Mouse (Mus musculus) midbrain, embryonic 16.5 days (tissue): Measurements from ENCODE around the gene Erbin. TPM values are rescaled to one million over a fixed set of nuclear protein-coding genes. Genes with fewer than 3 reads are reported as not detected.

Source experiments
- ATAC-seq: fragments of 200-750 bp; cut with Nextera tagmentation; 2 replicates; pipeline ENCODE4 v1.8.0; 2017; ENCODE audit warnings: moderate TSS enrichment
- H3K27ac ChIP-seq: fragments of 300-500 bp; sonication (generic); 2 replicates; pipeline ENCODE4 v1.5.1; 2014; ENCODE audit warnings: mild to moderate bottlenecking, low read length, mixed read lengths
- H3K27me3 ChIP-seq: fragments of 300-500 bp; sonication (generic); 2 replicates; pipeline ENCODE4 v1.6.1; 2014; ENCODE audit warnings: low read depth, low read length, mixed read lengths; ENCODE audit not compliant: control insufficient read depth, insufficient read depth
- H3K36me3 ChIP-seq: fragments of 300-500 bp; sonication (generic); 2 replicates; pipeline ENCODE4 v1.6.1; 2014; ENCODE audit warnings: mild to moderate bottlenecking, low read length, moderate library complexity, mixed read lengths; ENCODE audit not compliant: control insufficient read depth, insufficient read depth
- H3K4me1 ChIP-seq: fragments of 300-500 bp; sonication (generic); 2 replicates; pipeline ENCODE4 v1.6.1; 2014; ENCODE audit warnings: mild to moderate bottlenecking, low read length, mixed read lengths; ENCODE audit not compliant: control insufficient read depth, insufficient read depth
- H3K4me2 ChIP-seq: fragments of 300-500 bp; sonication (generic); 2 replicates; pipeline ENCODE4 v1.6.1; 2014; ENCODE audit warnings: mild to moderate bottlenecking, low read length, mixed read lengths
- H3K4me3 ChIP-seq: fragments of 300-500 bp; sonication (generic); 2 replicates; pipeline ENCODE4 v1.5.1; 2014; ENCODE audit warnings: low read depth, mild to moderate bottlenecking, low read length, moderate library complexity, mixed read lengths
- H3K9ac ChIP-seq: fragments of 300-500 bp; sonication (generic); 2 replicates; pipeline ENCODE4 v1.6.1; 2014; ENCODE audit warnings: low read depth, low read length, mixed read lengths
- H3K9me3 ChIP-seq: fragments of 300-500 bp; sonication (generic); replicated peaks from 2 replicates; pipeline ENCODE4 v1.6.1; 2014; ENCODE audit warnings: mild to moderate bottlenecking, low read length, mixed read lengths; ENCODE audit not compliant: control insufficient read depth, poor library complexity, severe bottlenecking
- WGBS: fragments of 180-500 bp; shearing (Covaris S2); extraction: QIAGEN DNeasy Blood & Tissue Kit; methylation state at CpG from one replicate; pipeline ENCODE4 v1.1.7; 2014; 5-methylcytosine and 5-hydroxymethylcytosine counted together
- polyA plus RNA-seq: library from polyadenylated mRNA; unstranded; fragments of >200 nt; fragmentation: Nextera tagmentation; extraction: Ambion mirVana; gene quantifications from 2 replicates; pipeline ENCODE4 v1.2.1, GENCODE M21; 2015

Erbin gene
- 6.3 and 7.7 TPM in 2 replicates for polyA plus RNA-seq

DNA sequence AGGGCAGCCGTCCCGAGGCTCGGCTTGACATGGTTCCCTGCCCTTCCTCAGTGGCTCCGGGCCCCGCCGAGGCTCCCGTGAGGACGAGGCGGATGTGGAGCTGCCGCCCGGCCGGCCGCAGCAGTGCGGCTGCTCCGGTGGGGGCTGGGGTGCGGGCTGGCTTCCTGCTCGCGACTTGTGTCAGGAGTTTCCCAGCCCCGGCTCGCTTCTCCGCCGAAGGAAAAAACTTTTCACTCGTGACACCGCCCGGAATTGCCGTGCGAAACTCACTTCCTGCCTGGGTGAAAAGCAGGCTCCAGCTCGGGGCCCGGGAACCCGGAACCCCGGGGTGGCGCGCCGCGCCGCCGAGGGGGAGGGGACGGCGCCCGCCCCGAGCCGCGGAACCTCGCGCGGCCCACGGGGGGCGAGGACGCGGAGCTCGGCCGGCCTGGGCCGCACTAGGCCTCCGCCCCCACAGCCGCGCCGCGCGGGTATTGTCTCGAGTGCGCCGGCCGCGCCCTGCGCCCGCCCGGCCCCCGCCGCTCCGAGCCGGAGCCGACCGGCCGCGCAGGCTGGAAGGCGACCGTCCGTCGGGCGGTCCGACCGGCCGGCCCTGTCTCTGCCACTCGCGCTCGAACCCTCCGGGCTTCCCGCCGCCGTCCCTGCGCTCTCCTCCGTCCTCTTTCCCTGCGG, at the start of gene Erbin:
Gene Erbin (minus strand): TSS at position 254 of the 672 bp plus-strand sequence.
- Histone ChIP-seq H3K9me3 (no peaks in the 10 kb centered on the region), H3K4me3 (peak within 1 kb of the TSS; percentile 91), H3K27me3 (no peaks in the 10 kb centered on the region), H3K9ac (peak within 1 kb of the TSS; percentile 97), H3K4me2 (peak within 1 kb of the TSS; percentile 82), H3K27ac (peak within 1 kb of the TSS; percentile 100), H3K36me3 (no peaks in the 10 kb centered on the region), H3K4me1 (peaks cover 25% of the 10 kb centered on the region)
- WGBS = under 1% methylated on average over 58 of the region's 93 CpGs
- peak; percentile 80 for ATAC-seq

DNA sequence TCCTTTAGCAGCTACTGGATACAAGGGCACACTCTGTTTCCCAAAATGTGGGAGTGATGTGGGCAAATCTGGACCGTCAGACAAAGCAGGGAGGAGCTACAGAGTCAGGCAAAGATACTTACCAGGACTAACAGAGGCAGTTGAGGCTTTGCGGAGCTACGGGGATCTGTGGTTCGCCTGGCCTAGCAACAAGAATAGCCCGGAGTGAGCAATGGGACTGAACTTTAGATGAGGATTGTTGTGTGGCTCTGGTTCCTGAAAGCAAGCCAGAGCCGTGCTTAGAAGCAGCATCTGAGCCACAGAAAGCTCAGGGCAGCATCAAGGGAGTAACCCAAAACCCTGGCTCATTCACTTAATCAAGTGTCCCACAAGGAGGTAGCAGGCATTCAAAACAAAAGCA, 49.6 kb upstream of the Erbin start:
- H3K36me3 ChIP-seq = no peaks in the 10 kb centered on the region
- WGBS = 39% methylated on average over 6 of the region's 6 CpGs
- no peak overlapping the region for H3K4me3 ChIP-seq
- no peak overlapping the region for H3K9ac ChIP-seq
- H3K27ac ChIP-seq = no peak overlapping the region
- H3K4me2 ChIP-seq = no peak overlapping the region
- H3K4me1 ChIP-seq = 0 out of 2 replicates have a peak, but pooled peaks cover 3% of the 10 kb centered on the region
- no peaks in the 10 kb centered on the region for H3K27me3 ChIP-seq
- no peaks in the 10 kb centered on the region for H3K9me3 ChIP-seq
- ATAC-seq = no peak

DNA sequence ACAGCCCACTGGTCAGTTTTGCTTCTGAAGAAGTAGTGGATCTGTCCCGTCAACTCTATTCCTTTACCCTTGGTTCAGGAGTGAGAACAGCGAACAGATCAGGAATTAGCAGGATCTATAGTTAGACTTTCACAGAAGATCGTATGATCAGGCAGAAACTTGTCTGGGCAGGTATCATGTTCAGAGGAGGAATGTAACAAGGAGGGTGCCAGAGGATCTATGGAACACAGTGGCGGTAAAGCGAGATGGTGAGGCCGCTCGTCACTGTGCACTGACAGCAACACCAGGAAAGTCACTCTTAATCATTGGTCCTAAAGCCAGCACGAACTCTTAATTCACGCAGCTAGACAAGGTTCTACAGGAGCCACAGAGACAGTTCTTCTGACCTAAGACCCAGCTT, 47.7 kb upstream of the Erbin start:
- Histone ChIP-seq H3K36me3 (no peaks in the 10 kb centered on the region), H3K9ac (no peak overlapping the region), H3K27ac (no peak overlapping the region), H3K27me3 (no peaks in the 10 kb centered on the region), H3K4me3 (no peak overlapping the region), H3K9me3 (no peaks in the 10 kb centered on the region), H3K4me2 (no peak overlapping the region), H3K4me1 (0 out of 2 replicates have a peak, but pooled peaks cover 3% of the 10 kb centered on the region)
- no peak for ATAC-seq
- 95% methylated on average over 9 of the region's 9 CpGs for WGBS

DNA sequence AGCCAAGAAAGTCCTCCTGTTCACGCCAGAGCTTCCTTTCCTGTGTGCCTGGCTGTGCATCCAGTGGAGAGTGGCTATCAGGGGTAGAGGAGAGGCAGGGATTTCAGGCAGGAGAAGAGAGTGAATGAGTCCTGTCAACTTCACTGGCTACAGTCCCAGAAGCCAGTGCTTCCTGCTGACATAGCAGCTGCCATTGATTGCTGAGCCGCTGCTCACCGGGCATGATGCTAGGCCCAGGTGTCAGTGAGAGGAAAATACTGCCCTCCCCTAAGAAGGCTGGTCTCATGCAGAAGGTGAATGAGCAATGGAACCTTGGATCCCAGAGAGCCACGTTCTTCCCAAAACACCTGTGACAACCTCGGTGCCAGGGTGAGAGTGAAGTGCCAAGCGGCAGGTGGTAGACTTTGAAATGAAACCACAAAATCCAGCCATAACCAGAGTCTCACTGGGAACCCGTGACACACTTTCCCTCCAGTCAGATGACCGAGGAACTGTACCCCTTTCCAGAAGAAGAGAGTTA, 46.4 kb upstream of the Erbin start:
- Histone ChIP-seq H3K9ac (no peak overlapping the region), H3K36me3 (no peaks in the 10 kb centered on the region), H3K27ac (no peak overlapping the region), H3K4me2 (no peak overlapping the region), H3K4me1 (0 out of 2 replicates have a peak, but pooled peaks cover 3% of the 10 kb centered on the region), H3K27me3 (no peaks in the 10 kb centered on the region), H3K9me3 (no peaks in the 10 kb centered on the region), H3K4me3 (no peak overlapping the region)
- no peak for ATAC-seq
- WGBS = 87% methylated on average over 8 of the region's 8 CpGs

DNA sequence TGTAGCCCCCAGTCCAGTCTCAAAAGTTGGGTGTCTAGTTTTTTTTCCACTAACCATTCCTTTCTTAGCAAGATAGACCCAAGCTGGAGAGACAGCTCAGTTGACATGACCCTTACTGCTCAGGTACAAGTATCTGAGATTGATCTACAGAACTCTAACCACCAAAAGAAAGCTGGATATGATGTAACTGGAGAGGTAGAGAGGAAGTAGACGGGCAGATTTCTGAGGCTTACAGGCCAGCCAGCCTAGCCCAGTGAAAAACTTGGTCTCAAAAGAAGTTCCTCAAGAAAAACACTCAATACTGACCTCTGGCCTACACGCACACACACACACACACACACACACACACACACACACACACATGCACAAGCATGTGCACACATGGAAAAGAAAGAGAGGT, 44.9 kb upstream of the Erbin start:
- 0 out of 2 replicates have a peak, but pooled peaks cover 3% of the 10 kb centered on the region for H3K4me1 ChIP-seq
- no peak for ATAC-seq
- H3K36me3 ChIP-seq = no peaks in the 10 kb centered on the region
- H3K27ac ChIP-seq = no peak overlapping the region
- H3K27me3 ChIP-seq = no peaks in the 10 kb centered on the region
- no peak overlapping the region for H3K4me3 ChIP-seq
- no peaks in the 10 kb centered on the region for H3K9me3 ChIP-seq
- 91% methylated on average over 2 of the region's 2 CpGs for WGBS
- H3K9ac ChIP-seq = no peak overlapping the region
- H3K4me2 ChIP-seq = no peak overlapping the region

DNA sequence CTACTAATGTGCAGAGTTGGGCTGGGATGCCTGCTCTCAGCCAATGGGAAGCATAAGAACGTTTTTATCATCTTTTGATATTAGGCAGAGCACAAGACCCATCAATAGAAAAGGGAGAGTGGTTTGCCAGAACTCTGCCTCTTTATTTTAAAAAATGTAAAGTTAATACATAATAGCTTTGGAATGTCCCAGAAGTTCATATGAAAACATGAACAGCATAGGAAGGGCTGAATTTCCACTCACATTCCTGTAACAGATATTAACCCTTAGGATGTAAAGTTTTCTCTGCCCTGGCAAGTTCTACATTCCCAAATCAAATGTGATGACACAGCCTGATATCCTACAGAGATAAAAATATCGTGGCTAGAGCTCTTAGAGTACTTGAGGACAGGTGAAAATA, 42.8 kb upstream of the Erbin start:
- Histone ChIP-seq H3K27ac (no peak overlapping the region), H3K4me1 (no peaks in the 10 kb centered on the region), H3K9me3 (no peaks in the 10 kb centered on the region), H3K4me3 (no peak overlapping the region), H3K4me2 (no peak overlapping the region), H3K9ac (no peak overlapping the region), H3K36me3 (no peaks in the 10 kb centered on the region), H3K27me3 (no peaks in the 10 kb centered on the region)
- WGBS = 73% methylated on average over 2 of the region's 2 CpGs
- no peak for ATAC-seq

DNA sequence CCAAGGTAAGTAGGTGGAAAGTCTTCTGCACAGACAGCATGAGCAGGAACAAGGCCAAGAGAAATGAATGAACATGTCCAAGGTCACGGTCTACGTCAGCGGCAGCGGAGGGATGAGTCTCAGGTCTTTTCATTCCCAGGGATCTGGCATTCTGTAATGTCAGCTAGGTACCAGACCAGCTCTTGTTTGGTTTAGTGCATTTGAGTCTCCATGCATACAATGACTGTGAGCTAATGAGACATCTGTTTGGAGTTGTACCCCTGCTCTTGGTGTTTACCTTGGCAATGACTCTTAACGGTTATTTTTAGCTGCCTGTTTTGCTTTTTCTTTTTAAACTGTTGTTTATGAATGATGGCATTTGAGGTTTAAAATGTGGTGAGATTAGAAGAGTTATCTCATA, 39.5 kb upstream of the Erbin start:
- Histone ChIP-seq H3K4me3 (no peak overlapping the region), H3K27me3 (no peaks in the 10 kb centered on the region), H3K4me1 (no peaks in the 10 kb centered on the region), H3K9ac (no peak overlapping the region), H3K9me3 (no peaks in the 10 kb centered on the region), H3K27ac (no peak overlapping the region), H3K36me3 (no peaks in the 10 kb centered on the region), H3K4me2 (no peak overlapping the region)
- no peak for ATAC-seq
- WGBS = 90% methylated on average over 5 of the region's 5 CpGs

DNA sequence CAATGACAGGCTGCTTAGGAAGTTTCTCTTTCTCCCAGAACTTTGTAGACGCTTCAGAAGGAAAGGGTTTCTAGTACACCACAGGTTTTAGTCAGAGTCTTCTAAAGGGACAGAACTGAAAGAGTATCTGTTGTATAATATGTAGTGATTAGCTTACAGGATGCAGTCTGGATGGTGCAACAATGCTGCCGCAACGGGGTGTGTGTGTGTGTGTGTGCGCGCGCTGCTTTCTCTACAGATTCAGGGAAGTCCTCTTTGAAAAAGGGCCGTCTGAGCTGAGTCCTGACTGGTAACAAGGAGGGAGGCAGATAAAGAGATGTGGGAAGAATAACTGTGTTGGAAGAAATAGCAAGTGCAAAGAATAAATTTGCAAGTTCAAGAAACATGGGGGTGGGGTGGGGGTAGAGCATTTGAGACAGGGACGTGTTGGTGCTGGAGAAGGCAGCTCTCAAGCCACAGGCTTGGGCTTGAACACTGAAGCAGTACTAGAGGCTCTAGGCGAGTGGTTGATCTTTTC, 38.4 kb upstream of the Erbin start:
- H3K4me1 ChIP-seq = no peaks in the 10 kb centered on the region
- H3K36me3 ChIP-seq = no peaks in the 10 kb centered on the region
- no peak overlapping the region for H3K27ac ChIP-seq
- WGBS = 78% methylated on average over 9 of the region's 9 CpGs
- H3K4me2 ChIP-seq = no peak overlapping the region
- H3K4me3 ChIP-seq = no peak overlapping the region
- no peaks in the 10 kb centered on the region for H3K27me3 ChIP-seq
- H3K9me3 ChIP-seq = no peaks in the 10 kb centered on the region
- H3K9ac ChIP-seq = no peak overlapping the region
- no peak for ATAC-seq

DNA sequence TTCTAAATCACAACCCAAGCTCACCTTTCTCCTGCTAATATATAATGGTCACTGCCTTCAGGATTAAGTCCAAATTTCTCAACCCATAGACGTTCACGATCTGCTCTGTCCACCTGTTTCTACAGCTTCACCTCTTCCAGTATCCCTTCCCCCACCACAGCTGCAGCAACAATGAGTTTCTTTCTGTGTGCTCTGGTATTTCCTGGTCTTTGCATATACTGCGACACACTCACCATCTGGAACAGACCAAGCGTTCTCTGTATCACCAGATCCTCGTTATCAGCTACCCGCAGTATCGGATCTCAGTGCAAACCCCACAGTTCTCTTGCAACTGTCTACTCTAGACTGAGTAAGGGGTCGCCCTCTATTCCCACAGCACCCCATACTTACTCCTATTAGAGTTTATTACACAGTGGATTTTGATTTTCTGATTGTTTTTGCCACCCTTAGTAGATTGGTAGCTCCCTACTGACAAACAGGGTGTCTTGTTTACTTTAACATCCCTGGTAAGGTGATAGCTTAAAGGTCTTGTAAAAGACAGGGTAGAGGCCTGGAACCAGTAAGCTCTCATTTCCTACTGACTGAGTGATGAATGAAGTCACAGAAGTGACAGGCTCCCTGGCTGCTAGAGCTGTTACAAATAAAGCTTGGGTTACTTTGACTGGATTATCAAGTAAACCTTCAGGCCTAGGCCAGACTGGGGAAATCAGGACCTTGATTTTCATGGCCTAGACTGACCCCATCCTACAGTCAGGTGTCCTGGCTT, 37.0 kb upstream of the Erbin start:
- WGBS = 90% methylated on average over 8 of the region's 8 CpGs
- H3K4me1 ChIP-seq = no peaks in the 10 kb centered on the region
- no peak for ATAC-seq
- no peaks in the 10 kb centered on the region for H3K36me3 ChIP-seq
- no peaks in the 10 kb centered on the region for H3K27me3 ChIP-seq
- no peak overlapping the region for H3K4me3 ChIP-seq
- H3K4me2 ChIP-seq = no peak overlapping the region
- no peak overlapping the region for H3K9ac ChIP-seq
- no peak overlapping the region for H3K27ac ChIP-seq
- no peaks in the 10 kb centered on the region for H3K9me3 ChIP-seq
